Mouse (Mus musculus) layer of hippocampus, adult 9-11 months (tissue): ENCODE results near the gene Olfr1188.
"Not testable (repeated sequence)": the region's sequence is repeated elsewhere in the genome, so short reads cannot be mapped to it uniquely, and the experiment has no call there.

Experiments
- DNase-seq: peaks from one replicate; pipeline ENCODE4 v3.0.0; 2022

The Olfr1188 gene

DNA sequence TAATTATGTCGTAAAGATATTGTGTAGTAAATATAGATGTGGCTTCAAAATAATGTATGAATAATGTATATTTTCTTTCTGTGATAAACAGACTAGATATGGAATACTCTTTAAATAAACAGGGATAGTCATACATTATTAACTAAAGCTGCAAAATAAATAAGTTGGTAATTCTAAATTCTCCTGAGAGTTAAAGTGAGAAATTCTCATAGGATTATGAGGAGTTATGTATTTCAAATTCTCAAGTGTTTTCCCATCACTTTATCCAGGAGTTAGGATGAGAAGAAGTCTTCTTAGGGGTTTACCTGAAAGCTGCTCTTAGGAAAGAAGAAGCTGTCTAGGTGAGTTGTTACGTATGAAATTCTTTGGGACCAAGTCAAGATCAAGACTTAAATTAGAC, at the start of gene Olfr1188:
Gene Olfr1188, plus strand, starts transcription at position 301 of the 400 bp plus-strand sequence.
- no peak for DNase-seq

DNA sequence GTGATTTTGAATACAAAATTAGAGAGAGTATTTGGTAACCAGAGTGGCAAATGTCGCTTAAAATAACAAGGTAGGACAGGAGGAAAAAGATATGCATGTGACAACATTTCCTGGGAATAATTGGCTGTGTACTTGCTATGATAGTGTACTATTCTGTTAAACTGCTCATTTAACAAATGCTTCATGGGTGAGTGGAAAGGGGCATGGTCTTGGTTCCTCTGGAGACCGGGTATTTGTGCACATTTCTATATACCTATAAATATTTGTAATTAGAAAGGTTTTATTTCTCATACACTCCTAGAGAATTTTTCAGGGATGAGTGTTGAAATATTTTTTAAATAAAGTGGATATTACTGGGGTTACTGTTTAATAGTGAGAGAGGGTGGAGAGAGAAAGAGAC, 38.5 kb upstream of the Olfr1188 start, which contains the start of gene Olfr1186:
Gene Olfr1186, plus strand, starts transcription at position 301 of the 400 bp plus-strand sequence.
- no peak for DNase-seq

GRCm38 (mm10) chr2:88525720-88526119, 31.0 kb upstream of the Olfr1188 start:
- DNase-seq: no peak

DNA sequence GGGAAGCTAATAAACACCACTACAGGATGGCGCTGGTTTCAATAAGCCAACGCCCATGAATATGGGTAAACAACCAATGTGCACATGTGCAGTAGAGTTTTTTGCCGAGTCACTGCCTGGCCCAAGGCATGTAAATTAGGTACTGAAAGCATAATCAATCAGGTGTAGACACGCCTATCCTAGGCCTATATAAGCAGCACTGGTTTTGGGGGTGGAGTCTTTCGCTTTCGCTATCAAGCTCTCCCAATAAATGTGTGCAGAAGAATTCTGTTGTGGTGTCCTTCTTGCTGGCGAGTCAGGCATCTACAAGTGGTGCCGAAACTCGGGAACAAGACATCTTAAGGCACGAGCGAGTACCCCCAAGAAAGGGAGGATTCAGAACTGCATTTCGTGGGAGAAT, 16.0 kb downstream of the Olfr1188 start:
- DNase-seq: not testable (repeated sequence)

- DNase-seq: no peak
Measured at GRCm38 (mm10) chr2:88586154-88586553, 29.4 kb downstream of the Olfr1188 start, which contains the start of gene Olfr1189. TSS of gene Olfr1189 (plus strand) at chr2:88586454.
